Mouse (Mus musculus) liver, postnatal 0 days (tissue): ENCODE measurements around the gene Olfr309. TPM values are rescaled to one million over a fixed set of nuclear protein-coding genes. Genes with fewer than 3 reads are reported as not detected.

ENCODE experiments used
- ATAC-seq: fragments of 200-750 bp; cut with Nextera tagmentation; 2 replicates; pipeline ENCODE4 v1.8.0; 2017; ENCODE audit warnings: mild to moderate bottlenecking, moderate library complexity
- DNase-seq: peaks from one replicate; pipeline ENCODE4 v3.0.0-alpha.2; 2016
- H3K27ac ChIP-seq: fragments of 300-500 bp; sonication (generic); 2 replicates; pipeline ENCODE4 v1.5.1; 2014; ENCODE audit warnings: antibody characterized with exemption, moderate library complexity, mild to moderate bottlenecking, low read depth
- H3K27me3 ChIP-seq: fragments of 300-500 bp; sonication (generic); 2 replicates; pipeline ENCODE4 v1.6.1; 2014; ENCODE audit warnings: low read length, control low read depth, mixed read lengths; ENCODE audit not compliant: insufficient read depth
- H3K36me3 ChIP-seq: fragments of 300-500 bp; sonication (generic); replicated peaks from 2 replicates; pipeline ENCODE4 v1.6.1; 2014; ENCODE audit warnings: mild to moderate bottlenecking, control low read depth, low read length, moderate library complexity, mixed read lengths; ENCODE audit not compliant: insufficient read depth
- H3K4me1 ChIP-seq: fragments of 300-500 bp; sonication (generic); 2 replicates; pipeline ENCODE4 v1.6.1; 2014; ENCODE audit warnings: antibody characterized with exemption, mild to moderate bottlenecking, control low read depth; ENCODE audit not compliant: insufficient read depth
- H3K4me2 ChIP-seq: fragments of 300-500 bp; sonication (generic); 2 replicates; pipeline ENCODE4 v1.6.1; 2014; ENCODE audit warnings: low read depth, mild to moderate bottlenecking, low read length, moderate library complexity, mixed read lengths
- H3K4me3 ChIP-seq: fragments of 300-500 bp; sonication (generic); 2 replicates; pipeline ENCODE4 v1.5.1; 2014; ENCODE audit warnings: low read depth, low read length
- H3K9ac ChIP-seq: fragments of 300-500 bp; sonication (generic); replicated peaks from 2 replicates; pipeline ENCODE4 v1.6.1; 2014; ENCODE audit warnings: mild to moderate bottlenecking, moderate library complexity
- H3K9me3 ChIP-seq: fragments of 300-500 bp; sonication (generic); 2 replicates; pipeline ENCODE4 v1.6.1; 2016; ENCODE audit warnings: mild to moderate bottlenecking, control low read depth, low read length, mixed read lengths
- CTCF ChIP-seq: sonication (generic); IDR thresholded peaks from 2 replicates; pipeline ENCODE4 v1.5.1; 2016; ENCODE audit warnings: antibody characterized with exemption, low read depth
- EP300 ChIP-seq: IDR thresholded peaks from 2 replicates; pipeline ENCODE4 v1.6.1; 2016; ENCODE audit warnings: antibody characterized with exemption, low read depth, mild to moderate bottlenecking
- WGBS: fragments of 180-500 bp; shearing (Covaris S2); extraction: QIAGEN DNeasy Blood & Tissue Kit; methylation state at CpG from one replicate; pipeline ENCODE4 v1.1.7; 2014; ENCODE audit not compliant: insufficient replicate concordance; 5-methylcytosine and 5-hydroxymethylcytosine counted together
- microRNA-seq: library from miRNA; unstranded; fragments of <30 nt; microRNA quantifications from one replicate; pipeline ENCODE4, GENCODE M21; 2016
- polyA plus RNA-seq: library from polyadenylated mRNA; unstranded; fragments of >200 nt; fragmentation: Nextera tagmentation; extraction: Ambion mirVana; gene quantifications from 2 replicates; pipeline ENCODE4 v1.2.1, GENCODE M21; 2015

The Olfr309 gene
- polyA plus RNA-seq, 1 experiment from 2014 or later, result not detected

GRCm38 (mm10) chr7:86321323-86321722, 7.8 kb upstream of the Olfr309 start:
- H3K27me3 ChIP-seq, result no peaks in the 10 kb centered on the region

GRCm38 (mm10) chr7:86277072-86277471, 36.4 kb downstream of the Olfr309 start, which contains the start of gene Olfr310:
Olfr310 (minus strand) TSS chr7:86277172.
- 72% methylated on average over 1 of the region's 1 CpGs for WGBS

More at GRCm38 (mm10) chr7:86321323-86321722, 7.8 kb upstream of the Olfr309 start:
- no peaks in the 10 kb centered on the region for H3K9me3 ChIP-seq
- H3K36me3 ChIP-seq, result no peaks in the 10 kb centered on the region
- WGBS, result 60% methylated on average over 2 of the region's 2 CpGs
- H3K27ac ChIP-seq, result no peak overlapping the region
- ATAC-seq (no peak), DNase-seq (no peak)
- TF ChIP-seq EP300 (no peak), CTCF (no peak)
- H3K4me1 ChIP-seq, result no peaks in the 10 kb centered on the region
- H3K4me2 ChIP-seq, result no peak overlapping the region
- H3K9ac ChIP-seq, result no peak overlapping the region
- no peak overlapping the region for H3K4me3 ChIP-seq

More at GRCm38 (mm10) chr7:86277072-86277471, 36.4 kb downstream of the Olfr309 start, which contains the start of gene Olfr310:
- DNase-seq (no peak), ATAC-seq (no peak)
- no peak for TF ChIP-seq CTCF
- Histone ChIP-seq H3K27me3 (no peaks in the 10 kb centered on the region), H3K4me2 (no peak within 1 kb of the TSS), H3K4me1 (no peaks in the 10 kb centered on the region), H3K36me3 (no peaks in the 10 kb centered on the region), H3K27ac (no peak within 1 kb of the TSS), H3K9me3 (no peaks in the 10 kb centered on the region), H3K4me3 (no peak within 1 kb of the TSS), H3K9ac (no peak within 1 kb of the TSS)

Small RNA genes lying within 50 kb of the gene (microRNA-seq; reads per million reads assigned to microRNA genes)
- not detected for gene Gm23192

Other genes with a start within 250 kb of the Olfr309 start
- not detected in 2 replicates for gene Vmn2r75, start 141.9 kb downstream of the Olfr309 start, polyA plus RNA-seq
- gene Vmn2r76, start 67.4 kb downstream of the Olfr309 start, polyA plus RNA-seq, result not detected in 2 replicates
- gene Olfr310, start 36.5 kb downstream of the Olfr309 start, polyA plus RNA-seq, result not detected in 2 replicates
- gene Olfr308, start 11.9 kb upstream of the Olfr309 start, polyA plus RNA-seq, result not detected in 2 replicates
- gene Olfr307, start 23.9 kb upstream of the Olfr309 start, polyA plus RNA-seq, result not detected in 2 replicates
- gene Olfr305, start 53.2 kb upstream of the Olfr309 start, polyA plus RNA-seq, result not detected in 2 replicates
- not detected in 2 replicates for gene Olfr304, start 73.0 kb upstream of the Olfr309 start, polyA plus RNA-seq
- not detected in 2 replicates for gene Olfr303, start 84.1 kb upstream of the Olfr309 start, polyA plus RNA-seq
- not detected in 2 replicates for gene Olfr301, start 90.1 kb upstream of the Olfr309 start, polyA plus RNA-seq
- not detected in 2 replicates for gene Olfr299, start 146.2 kb upstream of the Olfr309 start, polyA plus RNA-seq
- gene Olfr298, start 178.8 kb upstream of the Olfr309 start, polyA plus RNA-seq, result not detected in 2 replicates
- gene Olfr297, start 206.3 kb upstream of the Olfr309 start, polyA plus RNA-seq, result not detected in 2 replicates